Mouse (Mus musculus) B cell, adult 67 days (primary cell): ENCODE measurements around the gene Rps6ka4. TPM values are rescaled to one million over a fixed set of nuclear protein-coding genes. Genes with fewer than 3 reads are reported as not detected.

Source experiments
- total RNA-seq, 2 experiments: library from RNA; stranded (reverse); gene quantifications; 4 replicates each; pipeline ENCODE4 v1.2.4; 2023

The Rps6ka4 gene
- total RNA-seq, result 10 to 100 TPM; 31.2 to 32.4 TPM

DNA sequence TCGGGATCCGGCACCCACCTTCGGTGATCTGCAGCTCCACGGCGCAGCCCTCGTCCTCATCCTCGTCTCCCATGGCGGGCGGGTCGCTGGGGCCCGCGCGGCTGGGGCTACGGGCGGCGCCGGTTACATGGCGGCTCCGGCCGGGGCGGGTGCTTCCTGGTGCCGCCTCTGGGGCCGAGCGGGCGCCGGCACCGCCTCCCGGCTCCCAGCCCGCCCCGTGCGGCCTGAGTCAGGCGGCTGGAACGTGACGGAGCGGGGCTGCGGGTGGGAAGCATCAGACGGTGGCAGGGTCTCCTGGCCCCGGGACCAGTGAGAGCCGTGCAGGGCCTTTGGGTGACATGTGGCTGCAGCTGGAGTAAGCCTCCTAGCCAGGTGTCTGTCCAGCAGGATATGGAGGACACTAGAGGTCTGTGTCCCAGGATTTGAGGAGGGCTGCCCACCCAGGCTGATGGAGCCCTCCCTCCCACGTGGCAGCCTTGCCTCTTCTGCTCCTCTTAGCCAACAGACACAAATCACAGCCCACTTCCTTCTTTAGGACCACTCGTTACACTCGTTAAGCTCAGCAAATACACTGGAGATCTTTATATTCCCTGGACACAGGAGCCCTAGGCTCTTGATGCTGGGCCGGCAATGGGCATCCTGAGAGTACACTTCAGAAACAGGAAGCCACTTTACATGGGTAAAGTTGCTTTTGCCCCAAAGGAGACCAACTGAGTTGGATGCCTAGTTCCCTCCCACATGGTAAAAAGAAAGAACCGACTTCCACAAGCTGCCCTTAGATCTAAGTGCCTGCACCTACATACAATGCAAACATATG, at the start of gene Rps6ka4:
Gene Rps6ka4, minus strand, starts transcription at position 162 of the 817 bp plus-strand sequence.

DNA sequence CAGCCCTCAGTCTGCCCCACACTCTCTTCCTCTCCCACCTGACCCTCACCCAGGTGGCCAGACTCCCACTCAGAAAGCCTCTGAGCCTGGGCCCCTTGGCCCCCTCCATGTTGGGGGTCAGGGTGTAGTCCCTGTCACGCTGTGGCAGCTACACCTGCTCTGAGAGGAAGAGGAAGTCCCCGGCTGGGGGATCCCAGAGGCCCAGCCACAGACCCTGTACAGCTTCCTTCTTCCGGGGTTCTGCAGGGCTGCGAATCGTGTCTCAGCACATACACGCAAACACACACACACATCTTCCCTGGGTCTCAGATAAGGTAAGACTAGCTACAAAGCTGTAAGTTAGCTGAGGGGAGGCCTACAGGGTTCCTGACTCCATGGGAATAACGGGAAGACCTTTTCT, 17.6 kb upstream of the Rps6ka4 start, which contains the start of gene Ccdc88b:
Gene Ccdc88b, minus strand, starts transcription at position 181 of the 400 bp plus-strand sequence.

Other genes starting within 250 kb of the Rps6ka4 start
- gene Ccdc88b, start 17.6 kb upstream of the Rps6ka4 start, total RNA-seq, result 10 to 100 TPM; 26.6 TPM
- 100 to 1,000 TPM; 148 to 164 TPM for gene Trmt112, start 69.1 kb upstream of the Rps6ka4 start, total RNA-seq
- 10 to 100 TPM; 84.2 to 90.7 TPM for gene Prdx5, start 69.5 kb upstream of the Rps6ka4 start, total RNA-seq
- 10 to 100 TPM; 61.0 to 65.8 TPM for gene Esrra, start 81.2 kb upstream of the Rps6ka4 start, total RNA-seq
- gene Catsperz, start 84.7 kb upstream of the Rps6ka4 start, total RNA-seq, result not detected
- gene Kcnk4, start 93.9 kb upstream of the Rps6ka4 start, total RNA-seq, result not detected
- gene Bad, start 101.2 kb upstream of the Rps6ka4 start, total RNA-seq, result 10 to 100 TPM; 14.5 to 19.4 TPM
- 10 to 100 TPM; 16.7 to 18.1 TPM for gene Gpr137, start 101.8 kb upstream of the Rps6ka4 start, total RNA-seq
- 100 to 1,000 TPM in 1 of 2 experiments, 10 to 100 TPM in 1; 98.1 to 108 TPM for gene Ppp1r14b, start 134.3 kb upstream of the Rps6ka4 start, total RNA-seq
- 10 to 100 TPM; 19.8 to 22.5 TPM for gene Plcb3, start 135.8 kb upstream of the Rps6ka4 start, total RNA-seq
- gene Fkbp2, start 139.9 kb upstream of the Rps6ka4 start, total RNA-seq, result 10 to 100 TPM; 27.2 to 32.8 TPM
- 10 to 100 TPM; 14.8 to 22.4 TPM for gene Vegfb, start 147.0 kb upstream of the Rps6ka4 start, total RNA-seq
- 10 to 100 TPM; 25.7 to 30.4 TPM for gene Dnajc4, start 151.9 kb upstream of the Rps6ka4 start, total RNA-seq
- 1 to 10 TPM; 4.1 to 8.3 TPM for gene Nudt22, start 155.5 kb upstream of the Rps6ka4 start, total RNA-seq
- gene Trpt1, start 155.5 kb upstream of the Rps6ka4 start, total RNA-seq, result 1 to 10 TPM; 5.0 to 6.1 TPM
- 100 to 1,000 TPM; 174 to 183 TPM for gene Fermt3, start 178.8 kb upstream of the Rps6ka4 start, total RNA-seq
- gene Stip1, start 199.3 kb upstream of the Rps6ka4 start, total RNA-seq, result 100 to 1,000 TPM in 1 of 2 experiments, 10 to 100 TPM in 1; 85.8 to 161 TPM
- 1 to 10 TPM; 6.9 to 7.1 TPM for gene Macrod1, start 216.2 kb upstream of the Rps6ka4 start, total RNA-seq